Mouse (Mus musculus) left cerebral cortex, adult 6 months (tissue): ENCODE measurements around the gene Tmem254a. TPM values are rescaled to one million over a fixed set of nuclear protein-coding genes. Genes with fewer than 3 reads are reported as not detected.

Experiments
- long read RNA-seq, 2 experiments: library from polyadenylated mRNA; unstranded; transcript quantifications; one replicate each; pipeline ENCODE4 v2.0.0; 2019 to 2020
- polyA plus RNA-seq: library from polyadenylated mRNA; unstranded; fragments of <200 nt; fragmentation: Nextera tagmentation; gene quantifications from 2 replicates; pipeline ENCODE4 v1.2.3, GENCODE M21; 2021

Gene Tmem254a
- 5.0 and 10.0 TPM in 2 replicates for polyA plus RNA-seq
- long read RNA-seq, experiment 1, transcript Tmem254a-204 (4 exons, 2,147 nt): major isoform, 51 of 56 reads
- long read RNA-seq, experiment 1, partial matches to known transcripts: 0 of 56 reads
- long read RNA-seq, experiment 1, other reads (novel, unspliced or antisense): 1 of 56 reads
- long read RNA-seq, experiment 2, transcript Tmem254a-204 (4 exons, 2,147 nt): major isoform, 30 of 36 reads
- long read RNA-seq, experiment 2, partial matches to known transcripts: 0 of 36 reads
- long read RNA-seq, experiment 2, other reads (novel, unspliced or antisense): 1 of 36 reads

DNA sequence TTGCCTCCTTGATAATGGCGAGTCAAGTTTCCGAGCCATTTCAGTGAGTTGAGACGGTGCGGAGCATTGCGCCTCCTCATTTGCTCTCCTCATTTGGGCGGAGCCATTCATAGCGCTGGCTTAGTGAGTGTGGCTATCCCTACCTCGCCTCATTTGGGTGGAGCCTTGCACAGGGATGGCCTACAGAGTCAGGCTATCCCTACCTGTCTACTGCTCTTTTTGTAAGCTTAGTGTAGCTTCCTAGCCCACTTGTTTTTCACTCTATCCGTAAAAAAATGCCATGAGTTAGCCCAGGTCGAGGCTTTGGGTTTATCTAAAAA is at the start of gene Tmem254a:
Tmem254a (minus strand) TSS at position 111 of the 320 bp plus-strand sequence.

GRCm38 (mm10) chr14:25938004-25938403 is 10.5 kb upstream of the Tmem254a start, which contains the start of gene Cphx1:
TSS of gene Cphx1 (plus strand) at chr14:25938304.

GRCm38 (mm10) chr14:25903000-25903399 is 24.5 kb downstream of the Tmem254a start, which contains the start of gene Plac9a:
TSS of gene Plac9a (minus strand) at chr14:25903100.

Other genes with a start within 250 kb of the Tmem254a start
- 36.2 and 48.9 TPM in 2 replicates for gene Ppif, start 233.5 kb downstream of the Tmem254a start, polyA plus RNA-seq
- gene Zcchc24, start 158.6 kb downstream of the Tmem254a start, polyA plus RNA-seq: 11.4 and 16.1 TPM in 2 replicates
- 4.9 and 16.9 TPM in 2 replicates for gene Anxa11, start 85.5 kb downstream of the Tmem254a start, polyA plus RNA-seq
- gene Plac9a, start 24.6 kb downstream of the Tmem254a start, polyA plus RNA-seq: 0.72 and 1.8 TPM in 2 replicates
- gene Cphx1, start 10.6 kb upstream of the Tmem254a start, polyA plus RNA-seq: not detected in 2 replicates
- gene Duxbl1, start 50.9 kb upstream of the Tmem254a start, polyA plus RNA-seq: 0.25 and 0.36 TPM in 2 replicates
- 33.2 and 42.7 TPM in 2 replicates for gene Gm9780, start 115.0 kb upstream of the Tmem254a start, polyA plus RNA-seq
- gene Tmem254c, start 139.7 kb upstream of the Tmem254a start, polyA plus RNA-seq: 22.3 and 40.9 TPM in 2 replicates
- not detected in 2 replicates for gene Cphx2, start 153.8 kb upstream of the Tmem254a start, polyA plus RNA-seq
- not detected in 2 replicates for gene Cphx3, start 154.6 kb upstream of the Tmem254a start, polyA plus RNA-seq
- 0.08 and 0.28 TPM in 2 replicates for gene Duxbl2, start 190.7 kb upstream of the Tmem254a start, polyA plus RNA-seq